Mouse (Mus musculus): ENCODE results near the gene R3hdm1.
A peak's percentile ranks its signal among the peaks of the same experiment; 100 is the strongest.

The R3hdm1 gene

DNA sequence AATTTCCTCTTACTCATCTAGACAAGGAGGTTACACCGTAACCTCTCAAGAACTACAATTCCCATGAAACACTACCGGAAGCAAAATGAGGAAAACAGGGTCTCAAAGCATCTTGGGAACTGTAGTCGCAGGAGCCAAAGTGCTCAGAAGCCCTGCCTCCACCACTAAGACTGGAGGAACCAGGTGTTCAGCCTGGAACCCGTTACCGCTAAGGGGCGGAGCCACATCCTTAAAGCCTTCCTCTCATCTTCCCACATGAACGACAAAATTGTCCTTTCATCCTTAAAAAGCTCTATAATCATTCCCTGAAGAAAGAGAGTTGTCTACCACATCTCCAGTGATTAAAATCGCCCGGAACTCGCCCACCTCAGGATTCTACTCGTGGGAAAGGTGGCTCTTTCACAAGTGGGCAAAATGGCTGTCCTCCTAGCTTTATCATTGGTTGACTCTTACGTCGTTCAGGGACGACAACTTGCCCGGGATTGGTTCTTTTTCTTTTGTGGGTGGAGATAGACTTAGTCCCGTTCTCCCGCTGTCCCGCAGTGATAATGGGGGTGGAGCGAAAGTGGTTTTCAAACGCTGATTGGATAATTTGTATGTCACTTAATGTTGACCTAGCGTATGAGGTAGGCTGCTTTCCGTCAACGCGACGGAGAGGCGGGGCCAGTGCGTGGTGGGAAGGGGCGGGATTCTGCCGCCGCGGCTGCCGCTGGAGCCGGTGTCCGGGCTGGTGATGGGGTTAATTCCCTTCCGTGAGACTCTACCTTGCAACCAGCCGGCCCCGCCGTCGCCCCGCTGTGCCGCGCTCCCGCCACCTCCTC is at the start of gene R3hdm1, which contains the start of gene Zranb3:
Gene R3hdm1, plus strand, starts transcription at position 661 of the 821 bp plus-strand sequence.
Gene Zranb3, minus strand, starts transcription at position 407 of the 821 bp plus-strand sequence.
- DNase-seq (ENCODE audit: low spot score), result peak; percentile 100

DNA sequence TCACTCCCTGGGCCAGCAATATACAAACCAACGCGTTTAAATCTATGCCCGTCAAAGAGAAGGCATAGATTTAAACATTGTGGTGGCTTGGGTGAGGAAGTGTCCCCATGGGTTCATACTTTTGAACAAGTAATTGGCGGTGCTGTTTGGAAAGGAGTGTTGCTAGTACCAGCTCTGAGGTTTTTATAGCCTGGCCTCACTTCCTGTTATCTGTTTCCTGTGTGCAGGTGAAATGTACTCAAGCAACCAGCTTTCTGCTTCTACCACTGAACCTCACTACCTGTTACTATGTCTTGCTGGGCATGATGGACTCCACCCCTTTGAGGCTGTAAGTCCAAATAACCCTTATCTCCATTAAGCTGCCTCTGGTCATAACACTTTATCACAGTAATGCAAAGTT is 45.8 kb upstream of the R3hdm1 start:
- DNase-seq (ENCODE audit: low spot score), result no peak

DNA sequence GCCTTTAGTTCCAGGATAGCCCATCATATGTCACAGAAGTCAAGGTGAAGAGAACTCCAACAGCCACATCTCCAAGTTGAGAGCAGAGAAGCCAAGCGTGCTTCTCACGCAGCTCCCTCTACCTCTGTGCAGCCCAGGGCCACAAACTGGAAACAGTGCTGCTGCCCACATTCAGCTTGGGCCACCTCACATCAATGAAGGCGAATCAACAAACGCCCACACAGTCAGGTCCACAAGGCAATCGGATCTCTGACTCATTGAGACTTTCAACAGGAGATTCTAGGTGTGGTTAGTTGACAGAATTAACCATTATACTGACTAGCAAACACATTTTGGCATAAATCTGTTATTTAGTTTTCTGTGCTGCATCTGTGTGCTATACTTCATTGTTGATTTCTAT is 44.5 kb upstream of the R3hdm1 start:
- no peak for DNase-seq (ENCODE audit: low spot score)

DNA sequence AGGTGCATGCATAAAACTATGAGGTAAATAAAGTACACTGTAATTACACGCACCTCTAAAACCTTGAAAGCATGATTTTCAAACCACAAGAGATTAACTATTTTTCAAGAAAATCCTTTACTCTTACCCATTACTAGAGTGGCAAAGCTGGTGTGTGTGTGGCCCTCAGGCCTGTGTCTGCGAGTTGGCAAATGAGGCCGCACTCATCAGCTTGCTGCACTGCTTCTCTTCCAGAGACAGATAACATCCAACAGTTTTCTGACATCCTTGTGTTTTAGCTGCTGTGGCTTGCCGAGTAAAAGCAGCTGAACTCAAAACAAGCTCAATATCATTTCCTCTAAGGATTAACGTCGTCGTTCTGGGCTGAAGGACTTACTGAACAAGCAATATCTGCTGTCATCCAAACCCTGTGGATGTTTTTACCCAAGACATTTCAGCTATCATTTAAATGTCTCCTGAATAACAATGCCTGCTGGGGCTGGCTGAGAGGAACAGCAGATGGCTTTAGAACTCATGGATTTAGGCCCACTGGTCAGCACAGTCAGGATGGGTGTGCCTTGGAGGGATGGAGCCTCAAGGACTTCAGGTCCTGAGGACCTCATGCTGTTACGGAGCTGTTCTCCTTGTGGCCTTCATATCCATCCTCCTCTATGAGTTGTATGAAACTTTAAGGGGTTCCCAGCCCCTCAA is 42.3 kb upstream of the R3hdm1 start:
- DNase-seq (ENCODE audit: low spot score), result no peak

DNA sequence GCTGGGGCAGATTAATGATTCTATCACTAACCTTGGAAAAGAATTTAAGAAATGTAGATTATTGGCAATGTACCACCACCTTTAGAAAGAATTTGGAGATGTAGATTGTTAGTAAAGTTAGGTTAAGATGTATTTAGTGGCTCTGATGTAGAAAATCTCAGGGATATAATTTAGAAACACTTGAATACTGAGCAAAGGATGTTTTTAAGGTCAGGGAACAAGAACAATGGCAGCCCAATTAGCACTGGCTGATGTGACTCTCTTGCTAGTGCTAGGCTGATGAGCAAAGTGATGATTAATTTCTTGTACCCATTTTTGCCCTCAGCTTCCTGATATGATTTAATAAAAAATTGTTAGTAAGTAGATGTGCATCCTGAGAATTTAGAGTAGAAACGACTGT is 41.7 kb upstream of the R3hdm1 start:
- DNase-seq (ENCODE audit: low spot score), result no peak

DNA sequence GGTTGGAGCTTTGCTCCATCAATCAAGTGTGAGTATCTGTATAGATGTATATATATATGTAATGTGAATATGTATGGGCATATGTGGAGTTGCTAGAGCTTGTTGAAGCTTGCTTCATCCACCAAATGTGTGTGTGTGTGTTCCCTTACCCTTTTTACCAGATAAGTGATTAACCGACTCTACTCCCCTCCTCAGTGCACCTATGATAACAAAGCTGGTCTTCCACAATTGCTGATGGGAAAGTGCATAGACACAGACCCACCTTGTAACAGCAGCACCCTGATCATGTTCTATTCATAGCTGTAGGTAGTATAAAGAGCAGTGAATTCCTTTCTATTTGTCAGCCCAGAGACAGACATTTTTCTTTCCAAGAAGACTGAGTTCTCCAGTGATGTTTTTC is 40.9 kb upstream of the R3hdm1 start:
- DNase-seq (ENCODE audit: low spot score), result no peak

DNA sequence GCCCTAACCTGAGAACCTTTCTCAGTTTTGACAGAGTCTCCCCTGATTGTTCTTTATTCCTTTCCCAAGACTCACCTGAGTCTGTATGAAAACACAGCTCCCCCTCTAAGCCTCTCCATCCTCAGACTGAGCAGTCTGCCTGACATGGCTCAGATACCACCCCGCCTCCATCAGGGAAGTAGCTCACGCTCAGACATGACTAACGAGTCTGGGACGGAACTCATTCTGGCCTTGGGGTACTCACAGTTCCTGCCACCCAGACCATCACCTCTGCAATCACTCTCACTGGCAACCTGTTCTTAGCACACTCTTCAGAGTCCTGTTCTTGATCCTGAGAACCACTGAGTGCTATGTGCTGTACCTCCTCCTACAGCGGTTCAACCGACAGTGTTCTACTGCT is 38.4 kb upstream of the R3hdm1 start:
- no peak for DNase-seq (ENCODE audit: low spot score)

DNA sequence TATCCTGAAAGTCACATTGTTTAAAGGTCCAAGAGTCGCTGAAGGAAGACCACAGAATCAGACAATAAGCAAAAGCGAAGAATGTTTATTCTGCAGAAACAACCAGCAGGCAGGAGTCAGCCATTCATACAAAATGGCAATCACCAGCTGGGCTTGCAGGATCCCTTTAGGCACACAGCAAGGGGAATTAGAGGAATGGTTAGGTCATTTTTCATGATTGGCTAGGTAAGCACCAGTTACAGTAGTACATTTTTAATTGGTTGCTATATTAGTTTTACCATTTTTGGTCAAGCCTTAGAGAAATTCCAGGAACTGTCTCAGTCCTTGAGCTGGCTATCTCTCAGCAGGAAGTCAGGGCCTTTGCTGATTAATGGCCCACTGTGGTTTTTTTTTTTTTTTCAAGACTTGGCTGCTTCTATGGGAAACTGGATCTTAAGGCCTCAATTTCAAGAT is 34.1 kb upstream of the R3hdm1 start:
- DNase-seq (ENCODE audit: low spot score), result no peak

DNA sequence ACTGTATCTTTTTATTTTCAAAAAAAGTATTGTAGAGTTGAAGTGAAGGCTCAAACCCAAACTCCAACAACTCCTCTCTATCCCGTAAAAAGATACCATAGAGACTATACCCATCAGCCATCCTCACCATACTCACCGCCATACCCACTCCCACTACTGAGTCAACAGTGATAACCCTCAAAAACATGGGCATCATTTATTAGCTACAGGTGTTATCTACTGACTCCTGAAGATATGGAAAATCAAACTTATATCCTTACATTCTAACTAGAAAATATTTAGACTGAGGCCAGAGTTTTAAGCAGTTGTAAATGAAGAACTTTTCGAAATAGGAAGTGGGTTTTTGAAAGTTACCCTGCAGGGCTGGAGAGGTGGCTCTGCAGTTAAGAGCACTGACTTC is 33.1 kb upstream of the R3hdm1 start:
- DNase-seq (ENCODE audit: low spot score), result no peak

DNA sequence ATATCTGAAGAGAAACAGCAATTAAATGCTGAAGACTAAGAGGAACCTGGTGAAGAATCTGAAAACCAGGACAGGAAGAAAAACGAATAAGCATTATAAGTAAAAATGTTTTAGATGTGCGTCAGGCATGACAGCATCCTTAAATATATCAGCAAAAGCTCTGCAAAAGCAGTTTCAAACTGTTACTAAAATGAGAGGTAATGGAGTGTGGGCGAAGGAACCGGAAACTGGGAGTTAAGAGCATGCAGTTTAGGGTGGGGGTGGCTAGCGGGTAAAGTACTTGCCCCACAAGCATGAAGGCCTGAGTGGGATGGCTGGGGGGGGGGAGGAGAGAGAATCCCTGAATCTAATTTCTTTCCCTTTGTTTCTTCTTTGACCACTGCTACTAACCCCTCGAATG is 30.1 kb upstream of the R3hdm1 start:
- no peak for DNase-seq (ENCODE audit: low spot score)

DNA sequence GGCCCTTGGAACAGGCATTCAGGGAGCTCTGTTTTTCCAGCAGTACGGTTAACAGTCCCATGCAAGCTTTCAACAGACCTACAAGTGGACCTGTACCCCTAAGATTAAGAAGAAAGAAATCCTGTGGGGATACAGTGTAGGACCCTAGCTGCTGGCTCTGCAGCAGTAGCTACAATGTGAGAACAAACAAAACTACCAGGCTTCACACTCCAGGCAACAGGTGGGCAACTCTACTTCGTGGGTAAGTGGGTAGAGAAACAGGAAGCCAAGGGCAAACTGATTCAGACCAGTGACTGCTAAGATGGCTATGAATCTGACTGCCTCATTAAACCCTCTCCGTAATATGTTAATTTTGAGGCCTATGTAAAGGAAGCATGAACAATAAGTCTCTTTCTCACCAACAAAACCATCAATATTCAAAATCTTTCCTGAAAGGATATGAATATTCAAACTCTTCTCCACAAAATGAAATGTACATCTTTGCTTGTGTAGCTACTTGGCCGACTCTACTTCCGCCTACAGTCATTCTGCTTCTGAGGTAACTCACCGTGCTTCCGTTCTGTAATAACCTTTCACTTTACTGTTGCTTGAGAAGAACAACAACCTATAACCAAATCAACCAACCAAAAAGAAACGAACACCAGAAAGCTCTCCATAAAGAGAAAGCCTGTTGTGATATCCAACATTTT is 26.2 kb upstream of the R3hdm1 start:
- DNase-seq (ENCODE audit: low spot score), result no peak

DNA sequence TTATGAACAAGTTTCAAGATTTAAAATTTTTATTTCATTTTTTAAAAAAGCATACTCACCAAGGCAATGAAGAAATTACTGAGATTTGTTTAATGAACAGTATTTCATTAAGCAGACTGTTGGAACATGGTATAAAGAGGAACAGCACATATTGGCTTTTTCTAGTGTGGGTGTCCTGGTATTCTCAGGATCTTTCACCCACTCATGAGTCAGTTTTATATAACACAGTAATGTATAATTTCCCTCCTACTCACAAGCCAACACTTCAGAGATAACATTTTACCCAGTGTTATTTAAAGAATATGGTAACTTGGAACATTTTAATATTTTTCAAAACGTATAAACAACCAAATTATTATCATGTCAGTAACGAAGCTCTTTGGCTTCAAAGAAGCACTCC is 25.3 kb upstream of the R3hdm1 start:
- DNase-seq (ENCODE audit: low spot score), result no peak

DNA sequence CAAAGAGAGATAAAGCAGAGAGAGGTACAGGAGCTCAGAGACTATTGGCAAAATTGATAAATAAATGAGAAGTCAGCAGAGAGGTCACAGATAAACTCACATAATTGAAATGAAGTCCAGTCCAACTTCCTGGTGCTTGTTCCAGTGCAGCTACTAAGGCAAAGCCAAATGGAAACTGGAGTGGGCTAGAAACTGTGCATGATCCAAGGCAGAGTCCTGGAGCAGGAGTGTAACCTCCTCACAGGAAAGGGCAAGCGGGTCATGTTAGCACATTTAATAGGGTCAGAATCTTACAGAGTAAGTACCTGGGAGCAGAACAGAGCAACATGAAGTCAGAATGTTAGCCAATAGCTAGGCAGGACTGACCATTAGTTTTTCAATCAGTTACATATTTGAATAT is 24.5 kb upstream of the R3hdm1 start:
- no peak for DNase-seq (ENCODE audit: low spot score)

DNA sequence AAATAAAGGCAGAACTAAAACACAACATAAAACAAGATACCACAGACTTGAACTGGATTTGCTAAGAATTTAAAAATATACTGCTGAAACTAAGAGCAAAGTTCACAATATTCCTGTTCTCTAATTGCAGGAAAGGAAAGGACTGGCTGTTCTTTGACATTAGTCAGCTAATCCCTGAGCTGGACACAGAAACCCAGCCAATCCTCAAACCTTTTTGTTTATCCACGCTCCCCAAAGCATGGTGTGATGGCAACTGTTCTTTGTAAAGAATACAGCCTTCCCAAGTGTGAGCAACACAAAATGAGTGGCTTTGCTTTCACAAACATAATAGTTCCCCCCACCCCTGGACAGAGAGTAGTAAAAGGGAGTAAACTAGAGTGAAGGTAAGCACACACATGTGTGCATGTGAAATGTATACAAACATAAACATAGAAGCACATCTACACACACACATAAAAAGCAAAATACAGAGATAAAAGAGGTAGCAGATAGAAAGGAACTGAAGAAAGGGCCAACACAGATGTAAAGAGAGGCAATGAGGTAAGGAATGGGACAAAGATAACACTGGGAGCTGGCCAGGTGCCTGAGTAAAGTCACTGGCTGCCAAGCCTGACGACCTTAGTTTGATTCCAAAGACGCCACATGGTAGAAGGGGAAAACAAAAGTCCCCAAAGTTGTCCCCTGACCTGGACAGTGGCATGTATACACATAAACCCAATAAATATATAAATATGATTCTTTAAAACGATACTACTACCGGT is 22.0 kb upstream of the R3hdm1 start:
- no peak for DNase-seq (ENCODE audit: low spot score)

DNA sequence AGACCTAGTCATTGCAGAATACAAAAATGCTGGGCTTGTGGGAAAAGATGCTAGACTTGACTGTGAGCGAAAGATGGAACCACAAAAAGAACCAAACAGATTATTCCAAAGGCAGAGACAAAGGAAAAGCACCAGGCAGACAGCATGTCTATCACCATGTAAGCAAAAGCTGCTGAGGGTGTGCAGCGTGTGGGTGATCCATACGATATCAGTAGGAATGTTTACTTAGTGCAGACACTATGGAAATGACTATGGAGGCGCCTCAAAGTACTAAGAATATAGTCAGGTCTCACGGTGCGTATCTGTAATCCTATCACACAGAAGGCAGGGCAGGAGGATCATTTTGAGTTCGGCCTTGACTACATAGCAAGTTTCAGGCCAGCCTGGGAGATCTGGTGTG is 21.2 kb upstream of the R3hdm1 start:
- no peak for DNase-seq (ENCODE audit: low spot score)

DNA sequence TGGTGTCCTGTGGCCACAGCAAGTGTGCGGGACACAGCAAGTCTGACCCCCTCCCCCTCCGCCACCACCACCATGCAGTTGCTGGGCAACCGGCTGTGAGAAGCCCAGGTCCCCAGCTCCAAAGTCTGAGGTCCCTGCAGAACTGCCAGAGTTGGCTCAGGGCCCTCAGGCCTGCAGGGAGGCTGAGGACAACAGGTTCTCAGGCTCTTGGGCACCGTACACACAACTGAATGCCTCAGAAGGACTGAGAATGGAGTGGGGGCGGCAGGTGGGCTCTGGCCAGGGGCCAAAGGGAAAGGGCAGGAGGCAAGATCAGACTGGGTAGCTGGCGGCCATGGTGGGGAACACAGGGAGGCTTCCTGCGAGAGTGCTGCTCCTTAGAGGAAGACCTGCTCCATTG is 20.3 kb upstream of the R3hdm1 start:
- no peak for DNase-seq (ENCODE audit: low spot score)

DNA sequence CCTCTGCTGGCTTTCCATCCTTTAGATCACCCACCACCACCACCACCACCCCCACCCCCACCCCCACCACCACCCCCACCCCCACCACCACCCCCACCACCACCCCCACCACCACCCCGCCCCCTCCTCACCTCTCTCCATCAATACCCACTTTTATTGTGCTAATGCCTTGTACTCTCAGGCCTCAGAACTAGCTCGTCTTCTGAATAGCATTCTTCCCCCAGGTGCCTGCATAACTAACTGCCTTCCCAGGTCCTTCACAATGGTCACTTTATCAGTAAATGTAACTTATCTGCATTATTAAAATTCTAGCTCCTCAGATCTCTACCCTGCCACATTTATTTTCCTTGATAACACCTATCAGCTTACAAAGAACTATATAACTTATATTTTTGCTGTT is 8.4 kb upstream of the R3hdm1 start:
- no peak for DNase-seq (ENCODE audit: low spot score)

DNA sequence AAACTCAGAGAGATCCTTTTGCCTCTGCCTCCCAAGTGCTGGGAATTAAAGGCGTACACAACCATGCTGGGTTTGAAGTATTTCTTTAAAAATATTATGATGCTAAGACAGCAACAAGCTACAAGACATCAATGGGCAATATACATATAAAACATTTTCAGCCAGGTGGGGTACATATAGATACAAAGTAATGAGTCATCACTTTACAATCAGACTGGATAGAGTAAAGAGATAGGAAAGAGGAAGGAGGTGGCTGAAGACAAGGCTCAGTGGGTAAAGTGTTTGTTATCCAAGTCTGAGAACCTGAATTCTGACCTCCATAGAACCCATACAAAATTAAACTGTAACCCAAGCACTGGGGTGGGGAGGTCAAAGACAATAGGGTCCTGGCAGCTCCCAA is 4.8 kb upstream of the R3hdm1 start:
- no peak for DNase-seq (ENCODE audit: low spot score)

DNA sequence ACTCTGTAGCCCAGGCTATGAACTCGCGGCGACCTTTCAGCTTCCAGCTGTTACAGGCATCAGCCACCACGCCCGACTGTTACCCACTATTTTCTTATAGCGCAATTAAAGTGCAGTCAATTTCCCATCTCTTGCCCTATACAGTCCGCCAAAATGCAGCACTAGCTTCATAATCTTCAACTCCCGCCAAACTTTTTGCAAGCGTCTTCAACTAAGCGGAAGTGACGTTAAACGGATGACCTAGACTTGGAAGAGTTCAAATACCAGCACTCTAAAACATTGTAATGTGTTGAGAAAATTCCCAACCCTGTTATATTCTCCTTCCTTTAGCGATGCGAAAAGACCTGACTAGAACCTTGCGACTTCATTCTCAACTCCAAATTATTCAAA is 855 bp upstream of the R3hdm1 start:
- DNase-seq (ENCODE audit: low spot score), result no peak

DNA sequence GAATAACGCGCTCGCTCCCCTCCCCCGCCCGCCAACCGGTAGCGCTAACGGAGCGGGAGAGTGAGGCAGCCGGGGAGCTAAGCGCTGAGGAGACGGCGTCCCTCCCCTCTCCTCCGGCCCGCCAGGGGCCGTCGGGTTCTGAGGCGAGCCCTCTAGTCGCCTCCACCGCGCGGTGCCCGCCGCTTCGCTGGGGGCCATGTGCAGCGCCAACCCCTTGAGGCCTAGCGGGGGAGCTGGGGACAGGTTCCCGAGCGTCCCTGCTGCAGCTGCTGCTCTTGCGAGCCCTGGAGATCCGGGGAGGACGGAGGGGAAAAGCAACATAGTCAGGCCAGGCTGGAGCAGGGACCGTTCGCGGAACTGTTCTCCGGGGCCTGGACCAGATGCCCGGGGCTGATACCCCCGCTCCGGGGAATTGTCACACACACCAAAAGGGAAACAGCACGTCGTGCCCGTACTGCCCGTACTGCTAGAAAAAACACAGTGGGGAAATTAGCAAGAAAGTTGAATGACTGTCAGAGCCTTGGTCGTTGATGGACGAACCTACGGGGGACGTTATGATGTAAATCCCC is 503 bp downstream of the R3hdm1 start:
- DNase-seq (ENCODE audit: low spot score), result peak; percentile 63

DNA sequence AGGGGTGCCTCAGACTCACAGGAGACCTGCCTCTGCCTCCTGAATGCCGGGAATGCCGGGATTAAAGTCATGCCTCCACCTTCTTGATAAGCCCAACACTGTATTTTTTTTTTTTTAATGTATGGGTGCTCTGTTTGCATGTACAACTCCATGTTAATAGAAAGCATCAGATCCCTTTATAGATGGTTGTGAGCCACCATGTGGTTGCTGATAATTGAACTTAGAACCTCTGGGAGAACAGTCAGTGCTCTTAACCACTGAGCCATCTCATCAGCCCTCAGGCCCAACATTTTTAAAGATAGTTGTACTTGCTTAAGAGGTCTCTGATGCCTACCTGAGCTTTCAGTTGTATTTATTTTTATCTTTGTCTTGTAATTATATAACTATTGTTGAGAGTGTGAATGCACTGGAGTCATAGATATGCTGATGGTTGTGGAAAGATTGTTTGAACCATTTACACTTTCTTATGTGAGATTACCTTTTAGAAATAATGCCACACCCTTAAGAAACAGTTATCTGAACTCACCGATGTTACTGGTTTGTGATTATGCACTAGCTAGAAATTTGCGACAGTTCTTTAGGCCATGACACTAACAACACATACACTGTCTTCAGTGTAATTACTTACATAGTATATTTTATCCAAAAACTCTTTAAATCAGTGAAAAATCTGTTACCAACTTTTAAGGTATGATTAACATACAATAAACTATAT is 18.0 kb downstream of the R3hdm1 start:
- DNase-seq (ENCODE audit: low spot score), result no peak

Measured in MN1 (cell line).